Mouse (Mus musculus) embryonic facial prominence, embryonic 15.5 days (tissue): ENCODE data around the gene Iapp. TPM values are rescaled to one million over a fixed set of nuclear protein-coding genes. Genes with fewer than 3 reads are reported as not detected.
"Not testable (repeated sequence)": the region's sequence is repeated elsewhere in the genome, so short reads cannot be mapped to it uniquely, and the experiment has no call there.

Experiments used
- ATAC-seq: fragments of 200-750 bp; cut with Nextera tagmentation; 2 replicates; pipeline ENCODE4 v1.8.0; 2017; ENCODE audit warnings: low read depth, moderate TSS enrichment; ENCODE audit not compliant: insufficient number of reproducible peaks, low FRiP score, low TSS enrichment
- H3K27ac ChIP-seq: fragments of 300-500 bp; sonication (generic); replicated peaks from 2 replicates; pipeline ENCODE4 v1.5.1; 2015; ENCODE audit warnings: mild to moderate bottlenecking, inconsistent platforms
- H3K27me3 ChIP-seq: fragments of 300-500 bp; sonication (generic); 2 replicates; pipeline ENCODE4 v1.6.1; 2015; ENCODE audit warnings: inconsistent platforms
- H3K36me3 ChIP-seq: fragments of 300-500 bp; sonication (generic); 2 replicates; pipeline ENCODE4 v1.6.1; 2015; ENCODE audit warnings: mild to moderate bottlenecking, inconsistent platforms
- H3K4me1 ChIP-seq: fragments of 300-500 bp; sonication (generic); 2 replicates; pipeline ENCODE4 v1.6.1; 2015; ENCODE audit warnings: inconsistent platforms
- H3K4me2 ChIP-seq: fragments of 300-500 bp; sonication (generic); replicated peaks from 2 replicates; pipeline ENCODE4 v1.6.1; 2015; ENCODE audit warnings: mild to moderate bottlenecking, inconsistent platforms
- H3K4me3 ChIP-seq: fragments of 300-500 bp; sonication (generic); replicated peaks from 2 replicates; pipeline ENCODE4 v1.5.1; 2015; ENCODE audit warnings: mild to moderate bottlenecking, inconsistent platforms
- H3K9ac ChIP-seq: fragments of 300-500 bp; sonication (generic); 2 replicates; pipeline ENCODE4 v1.6.1; 2015; ENCODE audit warnings: inconsistent platforms
- H3K9me3 ChIP-seq: fragments of 300-500 bp; sonication (generic); replicated peaks from 2 replicates; pipeline ENCODE4 v1.6.1; 2016; ENCODE audit warnings: inconsistent platforms
- WGBS: fragments of 180-500 bp; shearing (Covaris S2); methylation state at CpG from one replicate; pipeline ENCODE4 v1.1.7; 2015; 5-methylcytosine and 5-hydroxymethylcytosine counted together
- polyA plus RNA-seq: library from polyadenylated mRNA; unstranded; fragments of >200 nt; fragmentation: Nextera tagmentation; extraction: Ambion mirVana; gene quantifications from 2 replicates; pipeline ENCODE4 v1.2.1, GENCODE M21; 2015

The Iapp gene
- polyA plus RNA-seq, 1 experiment from 2014 or later, result 0.24 TPM

DNA sequence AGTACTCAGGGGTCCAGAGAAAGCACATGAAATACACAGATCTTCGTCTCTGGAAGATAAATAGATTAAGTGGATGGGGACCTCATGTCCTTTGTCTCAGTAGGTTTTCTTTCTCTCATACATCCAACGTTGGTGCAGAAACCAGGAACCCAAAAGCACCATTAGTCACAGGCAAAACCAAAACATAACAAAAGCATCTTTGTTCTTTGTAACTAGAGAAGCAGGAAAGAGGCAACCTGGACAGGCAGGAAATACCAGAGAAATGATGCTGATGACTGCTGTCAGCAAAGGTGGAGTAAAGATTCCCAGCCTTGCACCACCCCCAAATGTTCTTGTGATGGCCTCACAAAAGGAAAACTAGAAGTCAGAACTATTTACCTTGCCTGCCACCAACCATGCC, 41.4 kb downstream of the Iapp start:
- no peak overlapping the region for H3K4me3 ChIP-seq
- H3K27me3 ChIP-seq, result no peaks in the 10 kb centered on the region
- ATAC-seq, result no peak
- H3K9me3 ChIP-seq, result no peaks in the 10 kb centered on the region
- no peaks in the 10 kb centered on the region for H3K4me1 ChIP-seq
- H3K27ac ChIP-seq, result 0 out of 2 replicates have a peak overlapping the region, but pooled peaks have one; percentile 18
- 15% methylated on average over 2 of the region's 2 CpGs for WGBS
- H3K36me3 ChIP-seq, result no peaks in the 10 kb centered on the region
- no peak overlapping the region for H3K9ac ChIP-seq
- H3K4me2 ChIP-seq, result no peak overlapping the region

DNA sequence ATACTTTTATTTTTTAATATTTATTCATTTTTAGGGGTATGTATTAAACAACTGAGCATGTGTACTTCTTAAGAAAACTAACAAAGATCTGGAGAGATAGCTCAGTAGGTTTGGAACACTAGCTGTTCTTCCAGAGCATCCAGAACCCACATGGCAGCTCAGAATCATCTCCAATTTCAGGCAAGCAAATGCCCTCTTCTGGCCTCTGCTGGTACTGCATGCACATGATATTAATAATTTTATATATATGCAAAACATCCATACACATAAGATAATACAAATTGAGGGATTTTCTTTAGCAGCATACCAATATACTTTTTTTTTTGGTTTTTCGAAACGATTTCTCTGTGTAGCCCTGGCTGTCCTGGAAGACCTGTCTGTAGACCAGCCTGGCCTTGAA, 45.3 kb downstream of the Iapp start:
- no peaks in the 10 kb centered on the region for H3K27me3 ChIP-seq
- no peak for ATAC-seq
- H3K4me1 ChIP-seq, result peaks cover 12% of the 10 kb centered on the region; the same call in 1 of the 2 replicates
- no peak overlapping the region for H3K4me3 ChIP-seq
- H3K36me3 ChIP-seq, result peaks cover 1% of the 10 kb centered on the region; the same call in 1 of the 2 replicates
- H3K27ac ChIP-seq, result no peak overlapping the region
- H3K9me3 ChIP-seq, result no peaks in the 10 kb centered on the region
- H3K9ac ChIP-seq, result no peak overlapping the region
- no peak overlapping the region for H3K4me2 ChIP-seq
- 75% methylated on average over 2 of the region's 2 CpGs for whole genome bisulfite sequencing

DNA sequence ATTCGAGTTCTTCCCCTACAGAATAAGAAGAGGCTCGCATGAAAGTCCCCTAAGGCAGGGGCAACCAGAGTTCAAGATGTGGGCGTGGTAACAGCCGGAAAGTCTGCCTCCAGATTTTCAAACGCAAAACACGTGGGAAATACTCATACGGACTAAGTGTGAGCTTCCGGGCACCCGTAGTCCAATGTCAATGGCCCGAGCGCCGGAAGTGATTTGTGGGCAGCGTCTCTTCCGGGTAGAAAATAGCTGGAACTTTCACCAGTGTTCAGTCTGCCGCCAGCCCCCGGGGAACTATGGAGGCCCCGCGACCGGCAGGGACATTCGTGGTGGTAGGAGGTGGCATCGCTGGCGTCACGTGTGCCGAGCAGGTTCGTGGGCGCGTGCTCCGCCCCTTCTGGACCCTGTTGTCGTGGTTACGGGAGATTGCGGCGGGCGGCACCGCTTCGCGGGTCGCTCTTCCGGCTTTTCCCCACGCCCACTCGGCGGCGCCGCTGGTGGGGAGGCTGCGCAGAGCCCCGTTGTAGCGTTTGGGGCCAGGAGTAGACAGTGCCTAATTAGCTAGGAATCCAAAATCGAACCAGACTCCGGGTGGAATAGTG, 47.3 kb downstream of the Iapp start, which contains the start of gene Pyroxd1:
Gene Pyroxd1 (plus strand): TSS at position 215 of the 599 bp plus-strand sequence.
- Histone ChIP-seq H3K36me3 (peaks cover 6% of the 10 kb centered on the region; the same call in 1 of the 2 replicates), H3K4me2 (peak within 1 kb of the TSS; percentile 54), H3K27me3 (no peaks in the 10 kb centered on the region), H3K9ac (peak within 1 kb of the TSS; percentile 12; the same call in 1 of the 2 replicates), H3K27ac (peak within 1 kb of the TSS; percentile 92), H3K4me1 (peaks cover 12% of the 10 kb centered on the region; the same call in 1 of the 2 replicates), H3K9me3 (no peaks in the 10 kb centered on the region), H3K4me3 (peak within 1 kb of the TSS; percentile 89)
- ATAC-seq, result peak; percentile 90
- WGBS, result 0% methylated on average over 48 of the region's 48 CpGs

DNA sequence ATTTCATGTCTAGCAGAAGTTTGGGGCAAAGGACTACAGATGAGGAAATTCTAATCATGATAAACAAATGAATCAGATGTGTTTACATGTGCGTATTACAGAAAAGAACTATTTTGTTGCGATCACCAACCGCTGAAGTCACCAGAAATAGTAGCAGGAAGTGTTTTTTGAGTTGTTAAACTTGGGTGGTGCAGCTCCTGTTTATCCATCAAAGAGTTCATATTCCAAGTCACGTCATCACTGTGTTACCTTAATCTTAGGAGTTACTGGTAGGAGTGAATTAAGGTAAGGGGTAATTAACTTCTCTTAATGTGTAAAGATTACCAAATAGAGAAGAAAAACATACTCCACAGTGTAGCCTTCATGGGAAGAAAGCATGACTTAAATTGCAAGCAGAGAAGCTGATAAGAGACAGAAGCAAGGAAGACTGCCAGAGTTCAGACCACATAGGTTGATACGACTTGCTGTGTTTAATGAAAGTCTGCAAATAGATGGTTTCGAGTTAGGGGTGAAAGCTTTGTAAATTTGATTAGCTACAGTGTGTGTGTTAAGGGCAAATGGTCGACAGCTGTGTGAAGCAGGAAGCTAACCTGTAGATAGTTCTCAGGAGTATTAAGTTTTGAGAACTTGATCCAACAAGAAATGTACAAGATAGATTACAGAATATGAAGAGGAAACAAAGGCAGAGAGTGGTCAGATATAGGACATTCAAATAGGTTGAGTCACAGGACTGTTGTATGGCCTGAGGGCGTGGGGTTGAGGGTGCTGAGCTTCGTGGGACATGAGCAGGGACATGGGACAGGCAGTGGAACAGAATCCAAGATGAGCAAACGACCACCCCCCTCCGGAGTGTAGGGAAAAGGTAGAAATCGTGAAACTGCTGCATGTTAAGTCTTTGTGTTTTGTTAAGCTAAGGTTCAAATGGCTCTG, 48.2 kb downstream of the Iapp start:
- ATAC-seq, result no peak
- Histone ChIP-seq H3K4me1 (peaks cover 12% of the 10 kb centered on the region; the same call in 1 of the 2 replicates), H3K27ac (no peak overlapping the region)

GRCm38 (mm10) chr6:142347431-142348385, 49.5 kb downstream of the Iapp start:
- Histone ChIP-seq H3K9me3 (no peaks in the 10 kb centered on the region), H3K27ac (no peak overlapping the region), H3K36me3 (peaks cover 24% of the 10 kb centered on the region), H3K9ac (no peak overlapping the region), H3K4me3 (no peak overlapping the region), H3K27me3 (no peaks in the 10 kb centered on the region), H3K4me1 (peaks cover 12% of the 10 kb centered on the region; the same call in 1 of the 2 replicates), H3K4me2 (no peak overlapping the region)
- 77% methylated on average over 11 of the region's 11 CpGs for WGBS
- no peak for ATAC-seq

More for the DNA sequence above, 48.2 kb downstream of the Iapp start:
- no peak overlapping the region for H3K9ac ChIP-seq
- H3K4me2 ChIP-seq, result peak overlapping the region; percentile 54
- no peaks in the 10 kb centered on the region for H3K27me3 ChIP-seq
- H3K9me3 ChIP-seq, result no peaks in the 10 kb centered on the region
- H3K4me3 ChIP-seq, result peak overlapping the region; percentile 89
- WGBS, result 42% methylated on average over 12 of the region's 12 CpGs
- H3K36me3 ChIP-seq, result peaks cover 14% of the 10 kb centered on the region

GRCm38 (mm10) chr6:142352099-142352498, 53.9 kb downstream of the Iapp start:
- 89% methylated on average over 3 of the region's 3 CpGs for WGBS
- H3K4me2 ChIP-seq, result not testable (repeated sequence)

More at GRCm38 (mm10) chr6:142352099-142352498, 53.9 kb downstream of the Iapp start:
- not testable (repeated sequence) for H3K27ac ChIP-seq, H3K9ac ChIP-seq, H3K9me3 ChIP-seq, ATAC-seq, H3K4me1 ChIP-seq, H3K4me3 ChIP-seq, H3K27me3 ChIP-seq
- peaks cover 47% of the 10 kb centered on the region for H3K36me3 ChIP-seq

Other genes starting within 250 kb of the Iapp start
- 0.24 TPM in 1 of 2 replicates, not detected in the other for gene Slco1a6, start 89.9 kb upstream of the Iapp start, polyA plus RNA-seq
- gene Slco1a5, start 24.6 kb downstream of the Iapp start, polyA plus RNA-seq, result 0.77 and 0.89 TPM in 2 replicates
- gene Pyroxd1, start 47.2 kb downstream of the Iapp start, polyA plus RNA-seq, result 15.9 and 18.1 TPM in 2 replicates
- gene Recql, start 88.7 kb downstream of the Iapp start, polyA plus RNA-seq, result 24.1 and 26.2 TPM in 2 replicates
- gene Golt1b, start 88.8 kb downstream of the Iapp start, polyA plus RNA-seq, result 114 and 116 TPM in 2 replicates
- 0.84 and 0.92 TPM in 2 replicates for gene Spx, start 115.0 kb downstream of the Iapp start, polyA plus RNA-seq
- gene Gys2, start 174.7 kb downstream of the Iapp start, polyA plus RNA-seq, result 0.05 TPM in 1 of 2 replicates, not detected in the other
- gene Ldhb, start 209.5 kb downstream of the Iapp start, polyA plus RNA-seq, result 211 and 225 TPM in 2 replicates